Mouse (Mus musculus): Measurements from ENCODE around the gene Srgap3. TPM values are rescaled to one million over a fixed set of nuclear protein-coding genes. Genes with fewer than 3 reads are reported as not detected.

Srgap3 gene
- polyA plus RNA-seq, 1 experiment from 2014 or later = 68.8 TPM

DNA sequence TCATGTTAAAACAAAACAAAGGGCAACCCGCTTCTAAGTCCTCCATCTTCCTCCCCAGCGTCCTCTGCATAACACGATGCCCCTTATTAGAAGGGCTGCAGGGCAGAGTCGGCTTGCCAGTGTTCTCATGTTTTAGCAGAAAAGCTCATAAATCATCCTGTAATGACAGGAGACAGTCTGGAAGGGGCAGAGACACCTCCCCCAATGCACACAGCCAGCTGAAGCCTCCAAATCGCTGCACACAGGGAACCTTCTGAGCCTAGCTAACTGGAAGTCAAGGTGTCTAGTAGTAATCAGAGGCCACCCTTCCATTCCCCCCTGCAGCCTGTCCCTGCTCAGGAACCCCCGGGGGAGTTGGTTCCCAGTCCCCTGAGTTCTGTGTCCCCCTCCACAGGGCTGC is 113.3 kb downstream of the Srgap3 start:
- DNase-seq (peak; percentile 37), ATAC-seq (ENCODE audit: low FRiP score, low TSS enrichment) (no peak)
- Histone ChIP-seq H3K27ac (replicated peaks; ENCODE audit: low read depth, low read length) (peak overlapping the region; percentile 80), H3K9ac (replicated peaks; ENCODE audit: low read length) (no peak overlapping the region; the same call in 1 of the 2 replicates), H3K9me3 (ENCODE audit: control insufficient read depth, low read length) (no peaks in the 10 kb centered on the region), H3K27me3 (ENCODE audit: control insufficient read depth, insufficient read depth, low read length) (no peaks in the 10 kb centered on the region), H3K4me2 (ENCODE audit: low read length) (0 out of 2 replicates have a peak overlapping the region, but pooled peaks have one; percentile 3), H3K4me1 (ENCODE audit: control insufficient read depth, insufficient read depth, low read length) (peaks cover 61% of the 10 kb centered on the region), H3K36me3 (ENCODE audit: control insufficient read depth, insufficient read depth, low read length) (peaks cover 6% of the 10 kb centered on the region), H3K4me3 (replicated peaks; ENCODE audit: low read depth, low read length) (no peak overlapping the region)
- 21% methylated on average over 6 of the region's 6 CpGs for WGBS

DNA sequence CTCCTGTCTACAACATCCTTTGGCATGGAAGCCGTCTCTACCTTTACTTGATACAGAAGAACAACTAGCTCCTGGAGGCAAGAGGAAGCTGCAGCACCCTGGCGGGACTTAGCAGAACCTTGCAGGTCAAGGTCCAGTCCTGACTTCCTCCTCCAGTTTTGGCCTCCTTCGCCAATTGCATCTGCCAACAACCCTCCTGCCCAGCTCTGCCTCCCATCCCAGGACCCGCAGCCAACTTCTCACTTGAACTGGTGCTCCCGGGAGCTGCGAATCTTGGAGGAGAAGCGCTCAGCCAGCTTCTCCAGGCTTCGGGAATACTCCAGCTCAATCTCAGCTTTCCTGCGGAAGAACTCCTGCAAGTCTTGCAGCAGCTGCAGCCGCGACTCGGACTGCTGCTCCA is 117.9 kb downstream of the Srgap3 start:
- H3K36me3 ChIP-seq (ENCODE audit: control insufficient read depth, insufficient read depth, low read length) = peaks cover 17% of the 10 kb centered on the region
- no peak overlapping the region for H3K9ac ChIP-seq (replicated peaks; ENCODE audit: low read length)
- no peak for DNase-seq
- H3K4me2 ChIP-seq (ENCODE audit: low read length) = no peak overlapping the region
- no peaks in the 10 kb centered on the region for H3K9me3 ChIP-seq (ENCODE audit: control insufficient read depth, low read length)
- ATAC-seq (ENCODE audit: low FRiP score, low TSS enrichment) = no peak
- 59% methylated on average over 12 of the region's 12 CpGs for WGBS
- peak overlapping the region; percentile 52 for H3K27ac ChIP-seq (replicated peaks; ENCODE audit: low read depth, low read length)
- peaks cover 42% of the 10 kb centered on the region for H3K4me1 ChIP-seq (ENCODE audit: control insufficient read depth, insufficient read depth, low read length)
- no peak overlapping the region for H3K4me3 ChIP-seq (replicated peaks; ENCODE audit: low read depth, low read length)
- H3K27me3 ChIP-seq (ENCODE audit: control insufficient read depth, insufficient read depth, low read length) = no peaks in the 10 kb centered on the region

DNA sequence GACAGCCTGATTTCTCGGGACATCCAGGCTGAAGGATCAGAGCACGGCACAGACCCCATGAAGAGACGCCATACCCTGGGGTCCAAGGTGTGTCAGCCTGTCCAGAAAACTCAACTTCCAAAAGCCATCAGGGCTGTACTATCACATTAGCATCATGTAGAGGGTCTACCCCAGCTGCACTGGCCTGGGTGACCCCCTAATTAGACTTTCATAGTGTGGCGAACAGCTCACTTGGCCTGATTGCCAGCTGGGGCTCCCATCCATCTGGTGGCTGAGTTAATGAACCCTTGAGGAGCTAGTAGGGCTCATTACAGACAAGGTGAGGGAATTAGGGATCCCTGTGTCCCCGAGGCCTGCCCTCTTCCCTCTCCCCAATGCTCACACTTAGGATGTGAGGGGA is 118.6 kb downstream of the Srgap3 start:
- ATAC-seq (ENCODE audit: low FRiP score, low TSS enrichment) = peak; percentile 63; the same call in 1 of the 2 replicates
- WGBS = 40% methylated on average over 5 of the region's 5 CpGs
- 0 out of 2 replicates have a peak overlapping the region, but pooled peaks have one; percentile 26 for H3K27ac ChIP-seq (replicated peaks; ENCODE audit: low read depth, low read length)

DNA sequence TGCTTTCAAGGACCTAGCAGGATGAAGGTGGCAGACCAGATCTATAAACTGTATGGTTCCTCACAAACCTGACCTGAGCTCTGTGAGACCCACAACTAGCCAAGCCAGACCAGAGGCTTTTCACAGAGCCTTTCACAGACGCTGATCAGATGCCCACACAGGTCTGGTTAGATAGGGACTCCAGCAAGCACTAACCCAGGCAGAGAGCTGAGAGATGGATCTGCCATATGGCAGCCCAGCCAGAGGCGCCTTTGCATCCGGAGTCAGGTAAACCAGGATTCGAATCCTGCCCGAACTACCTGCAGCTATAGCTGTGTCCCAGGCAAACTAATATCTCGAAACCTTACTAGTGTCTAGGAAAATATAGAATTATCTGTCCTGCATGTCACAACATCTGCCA is 121.4 kb downstream of the Srgap3 start:
- H3K27me3 ChIP-seq (ENCODE audit: control insufficient read depth, insufficient read depth, low read length) = no peaks in the 10 kb centered on the region
- peaks cover 22% of the 10 kb centered on the region for H3K36me3 ChIP-seq (ENCODE audit: control insufficient read depth, insufficient read depth, low read length)
- no peaks in the 10 kb centered on the region for H3K9me3 ChIP-seq (ENCODE audit: control insufficient read depth, low read length)
- ATAC-seq (ENCODE audit: low FRiP score, low TSS enrichment) (no peak), DNase-seq (no peak)
- WGBS = 94% methylated on average over 6 of the region's 6 CpGs
- H3K27ac ChIP-seq (replicated peaks; ENCODE audit: low read depth, low read length) = no peak overlapping the region
- H3K9ac ChIP-seq (replicated peaks; ENCODE audit: low read length) = no peak overlapping the region
- H3K4me2 ChIP-seq (ENCODE audit: low read length) = no peak overlapping the region
- H3K4me3 ChIP-seq (replicated peaks; ENCODE audit: low read depth, low read length) = no peak overlapping the region
- peaks cover 47% of the 10 kb centered on the region for H3K4me1 ChIP-seq (ENCODE audit: control insufficient read depth, insufficient read depth, low read length)

More for the DNA sequence above, 118.6 kb downstream of the Srgap3 start:
- H3K9me3 ChIP-seq (ENCODE audit: control insufficient read depth, low read length) = no peaks in the 10 kb centered on the region
- no peak overlapping the region for H3K9ac ChIP-seq (replicated peaks; ENCODE audit: low read length)
- no peaks in the 10 kb centered on the region for H3K27me3 ChIP-seq (ENCODE audit: control insufficient read depth, insufficient read depth, low read length)
- no peak overlapping the region for H3K4me2 ChIP-seq (ENCODE audit: low read length)
- H3K4me1 ChIP-seq (ENCODE audit: control insufficient read depth, insufficient read depth, low read length) = peaks cover 35% of the 10 kb centered on the region
- DNase-seq = no peak
- no peak overlapping the region for H3K4me3 ChIP-seq (replicated peaks; ENCODE audit: low read depth, low read length)
- H3K36me3 ChIP-seq (ENCODE audit: control insufficient read depth, insufficient read depth, low read length) = peaks cover 17% of the 10 kb centered on the region

DNA sequence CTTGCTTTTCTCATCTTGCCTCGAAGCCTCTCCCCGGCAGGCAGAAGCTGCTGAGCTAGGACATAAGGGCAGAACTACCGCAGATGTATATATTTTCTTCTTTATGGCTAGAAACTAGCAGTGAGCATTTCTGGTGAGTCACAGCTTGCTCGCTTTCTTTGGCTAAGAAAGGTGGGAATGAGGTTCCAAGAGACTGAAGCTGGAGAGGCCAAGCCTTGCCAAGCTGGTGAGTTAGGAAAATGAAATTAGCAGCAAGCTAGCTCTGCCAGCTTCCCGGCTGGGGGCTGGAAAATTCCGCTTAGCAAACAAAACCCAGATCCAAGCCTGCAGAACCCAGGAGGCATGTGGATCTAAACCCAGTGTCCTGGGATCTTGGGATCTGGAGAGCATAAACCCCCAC is 124.0 kb downstream of the Srgap3 start:
- ATAC-seq (ENCODE audit: low FRiP score, low TSS enrichment) (no peak), DNase-seq (no peak)
- Histone ChIP-seq H3K27ac (replicated peaks; ENCODE audit: low read depth, low read length) (peak overlapping the region; percentile 22; the same call in 1 of the 2 replicates), H3K36me3 (ENCODE audit: control insufficient read depth, insufficient read depth, low read length) (peaks cover 11% of the 10 kb centered on the region; the same call in 1 of the 2 replicates), H3K4me2 (ENCODE audit: low read length) (no peak overlapping the region), H3K4me1 (ENCODE audit: control insufficient read depth, insufficient read depth, low read length) (peaks cover 37% of the 10 kb centered on the region), H3K9ac (replicated peaks; ENCODE audit: low read length) (no peak overlapping the region), H3K9me3 (ENCODE audit: control insufficient read depth, low read length) (no peaks in the 10 kb centered on the region), H3K4me3 (replicated peaks; ENCODE audit: low read depth, low read length) (no peak overlapping the region), H3K27me3 (ENCODE audit: control insufficient read depth, insufficient read depth, low read length) (no peaks in the 10 kb centered on the region)
- WGBS = 90% methylated on average over 6 of the region's 6 CpGs

DNA sequence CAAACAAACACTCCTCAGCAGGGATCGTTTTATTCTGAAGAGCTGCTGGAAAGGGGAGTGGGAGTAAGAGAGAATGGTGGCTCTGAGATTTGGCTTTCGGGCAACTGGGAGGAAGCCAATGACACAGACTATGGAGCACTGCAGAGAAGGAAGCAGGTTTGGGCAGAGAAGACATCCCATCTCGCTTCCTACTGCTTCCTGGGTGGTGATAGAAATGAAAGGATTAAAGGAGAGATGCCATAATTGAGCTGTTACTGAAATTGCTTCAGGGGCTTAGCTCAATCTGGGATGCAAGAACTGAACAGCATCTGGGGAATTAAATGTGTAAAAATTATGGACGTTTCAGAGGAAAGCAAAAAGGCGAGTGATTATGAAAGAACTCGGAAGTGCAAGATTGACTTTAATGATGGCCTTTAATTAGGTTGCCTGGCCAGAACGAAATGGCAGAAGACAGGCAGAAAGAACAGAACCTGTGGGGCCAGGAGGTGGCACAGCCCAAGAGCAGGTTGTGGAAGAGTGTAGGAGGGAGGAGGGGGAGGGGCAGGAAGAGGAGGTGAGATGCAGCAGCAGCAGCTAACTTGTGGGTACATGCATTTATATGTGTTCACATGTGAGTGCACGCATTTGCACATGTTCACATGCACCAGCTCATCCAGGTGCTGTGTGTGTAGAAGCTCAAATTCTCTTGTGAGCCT is 126.6 kb downstream of the Srgap3 start:
- H3K36me3 ChIP-seq (ENCODE audit: control insufficient read depth, insufficient read depth, low read length) = peaks cover 15% of the 10 kb centered on the region
- ATAC-seq (ENCODE audit: low FRiP score, low TSS enrichment) (peak; percentile 31; the same call in 1 of the 2 replicates), DNase-seq (peak; percentile 62)
- no peaks in the 10 kb centered on the region for H3K9me3 ChIP-seq (ENCODE audit: control insufficient read depth, low read length)
- no peak overlapping the region for H3K4me3 ChIP-seq (replicated peaks; ENCODE audit: low read depth, low read length)
- H3K27me3 ChIP-seq (ENCODE audit: control insufficient read depth, insufficient read depth, low read length) = no peaks in the 10 kb centered on the region
- WGBS = 46% methylated on average over 8 of the region's 8 CpGs
- peaks cover 46% of the 10 kb centered on the region for H3K4me1 ChIP-seq (ENCODE audit: control insufficient read depth, insufficient read depth, low read length)
- no peak overlapping the region for H3K9ac ChIP-seq (replicated peaks; ENCODE audit: low read length)
- peak overlapping the region; percentile 70 for H3K27ac ChIP-seq (replicated peaks; ENCODE audit: low read depth, low read length)
- no peak overlapping the region for H3K4me2 ChIP-seq (ENCODE audit: low read length)

DNA sequence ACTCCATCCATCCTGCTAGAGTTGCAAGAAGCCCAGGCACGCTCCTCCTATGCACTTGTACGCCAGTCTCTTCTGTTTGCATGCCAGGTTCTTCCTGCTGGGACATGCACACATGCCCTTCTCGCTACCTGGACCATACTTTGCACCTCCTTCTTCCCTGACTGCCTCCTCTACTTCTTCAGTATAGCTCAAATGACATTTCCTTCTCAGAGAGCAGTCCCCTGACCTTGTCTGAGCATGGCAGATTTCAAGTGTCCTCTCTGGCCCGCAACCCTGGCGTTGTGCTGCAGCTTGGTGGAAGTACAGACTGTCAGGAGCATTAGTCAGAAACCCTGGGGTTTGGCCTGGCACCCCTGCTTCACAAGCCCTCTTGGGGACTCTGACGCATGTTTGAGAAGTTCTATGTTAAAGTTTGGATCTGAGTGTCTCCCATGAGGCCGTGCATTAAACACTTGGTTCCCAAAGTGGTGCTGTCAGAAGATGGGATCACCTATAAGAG is 128.6 kb downstream of the Srgap3 start:
- Histone ChIP-seq H3K27ac (replicated peaks; ENCODE audit: low read depth, low read length) (no peak overlapping the region), H3K4me2 (ENCODE audit: low read length) (no peak overlapping the region), H3K36me3 (ENCODE audit: control insufficient read depth, insufficient read depth, low read length) (peaks cover 23% of the 10 kb centered on the region), H3K9ac (replicated peaks; ENCODE audit: low read length) (no peak overlapping the region), H3K4me3 (replicated peaks; ENCODE audit: low read depth, low read length) (no peak overlapping the region), H3K9me3 (ENCODE audit: control insufficient read depth, low read length) (no peaks in the 10 kb centered on the region), H3K27me3 (ENCODE audit: control insufficient read depth, insufficient read depth, low read length) (no peaks in the 10 kb centered on the region), H3K4me1 (ENCODE audit: control insufficient read depth, insufficient read depth, low read length) (peaks cover 61% of the 10 kb centered on the region)
- 96% methylated on average over 7 of the region's 7 CpGs for WGBS
- ATAC-seq (ENCODE audit: low FRiP score, low TSS enrichment) (no peak), DNase-seq (no peak)

DNA sequence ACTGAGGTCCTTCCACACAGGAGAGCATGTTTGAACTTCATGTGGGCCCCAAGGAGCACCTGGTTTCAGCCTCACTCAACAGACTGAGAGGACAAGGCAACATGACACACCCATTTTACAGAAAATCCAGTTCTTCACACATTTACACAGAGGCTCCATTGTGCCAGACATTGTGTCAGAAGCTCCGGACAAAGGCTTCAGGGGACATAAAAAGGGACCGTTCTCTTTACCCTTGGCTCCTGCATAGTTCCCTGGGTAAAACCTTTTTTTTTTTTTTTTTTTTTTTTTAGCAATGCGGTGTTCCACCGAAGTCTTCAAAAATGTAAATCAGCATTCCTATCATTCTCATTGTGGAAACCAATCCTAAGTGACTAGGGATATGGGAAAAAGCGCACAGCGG is 131.5 kb downstream of the Srgap3 start:
- Histone ChIP-seq H3K27me3 (ENCODE audit: control insufficient read depth, insufficient read depth, low read length) (no peaks in the 10 kb centered on the region), H3K36me3 (ENCODE audit: control insufficient read depth, insufficient read depth, low read length) (peaks cover 18% of the 10 kb centered on the region; the same call in 1 of the 2 replicates), H3K4me2 (ENCODE audit: low read length) (no peak overlapping the region), H3K4me1 (ENCODE audit: control insufficient read depth, insufficient read depth, low read length) (peaks cover 61% of the 10 kb centered on the region), H3K9ac (replicated peaks; ENCODE audit: low read length) (no peak overlapping the region), H3K4me3 (replicated peaks; ENCODE audit: low read depth, low read length) (no peak overlapping the region), H3K9me3 (ENCODE audit: control insufficient read depth, low read length) (no peaks in the 10 kb centered on the region), H3K27ac (replicated peaks; ENCODE audit: low read depth, low read length) (peak overlapping the region; percentile 72; the same call in 1 of the 2 replicates)
- DNase-seq = no peak
- WGBS = 32% methylated on average over 6 of the region's 6 CpGs
- no peak for ATAC-seq (ENCODE audit: low FRiP score, low TSS enrichment)

Data from midbrain, embryonic 14.5 days (tissue).